Mouse (Mus musculus): Measurements from ENCODE around the gene Ly6g6e.
A peak's percentile ranks its signal among the peaks of the same experiment; 100 is the strongest.
"Not testable (repeated sequence)": the region's sequence is repeated elsewhere in the genome, so short reads cannot be mapped to it uniquely, and the experiment has no call there.

The Ly6g6e gene

DNA sequence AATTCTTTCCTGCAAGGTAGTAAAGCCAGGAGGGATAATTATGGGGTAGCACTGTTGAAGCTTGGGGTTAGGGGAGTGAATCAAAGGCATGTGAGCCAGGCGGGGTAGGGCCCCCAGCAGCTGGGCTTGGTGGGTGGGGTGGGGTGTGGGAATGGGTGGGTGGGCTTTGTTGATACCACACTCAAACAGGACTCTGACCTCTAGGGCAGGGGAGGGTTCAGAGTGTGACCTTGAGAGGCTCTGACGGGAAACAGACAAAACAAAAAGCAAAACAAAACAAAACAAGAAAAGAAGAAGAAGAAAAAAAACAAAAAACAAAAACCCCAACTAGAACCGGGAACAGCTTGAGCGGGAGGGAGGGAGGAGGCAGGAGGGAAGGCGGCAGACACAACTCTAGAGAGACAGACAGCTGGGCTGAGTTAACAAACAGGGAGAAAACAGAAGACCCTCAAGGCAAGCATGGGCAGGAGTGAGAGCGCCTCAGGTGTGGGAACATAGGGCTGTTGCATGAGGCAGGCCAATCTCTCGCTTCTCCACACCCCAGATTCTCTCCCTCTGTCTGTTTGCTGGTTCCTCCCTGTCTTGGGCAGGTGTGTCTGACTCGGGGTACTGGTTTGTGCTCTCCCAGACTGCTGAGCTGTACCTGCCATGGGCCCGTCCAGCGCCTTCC lies at the start of gene Ly6g6e:
Gene Ly6g6e (plus strand): TSS at position 396 of the 670 bp plus-strand sequence.
- ATAC-seq (ENCODE audit: low TSS enrichment) = no peak

DNA sequence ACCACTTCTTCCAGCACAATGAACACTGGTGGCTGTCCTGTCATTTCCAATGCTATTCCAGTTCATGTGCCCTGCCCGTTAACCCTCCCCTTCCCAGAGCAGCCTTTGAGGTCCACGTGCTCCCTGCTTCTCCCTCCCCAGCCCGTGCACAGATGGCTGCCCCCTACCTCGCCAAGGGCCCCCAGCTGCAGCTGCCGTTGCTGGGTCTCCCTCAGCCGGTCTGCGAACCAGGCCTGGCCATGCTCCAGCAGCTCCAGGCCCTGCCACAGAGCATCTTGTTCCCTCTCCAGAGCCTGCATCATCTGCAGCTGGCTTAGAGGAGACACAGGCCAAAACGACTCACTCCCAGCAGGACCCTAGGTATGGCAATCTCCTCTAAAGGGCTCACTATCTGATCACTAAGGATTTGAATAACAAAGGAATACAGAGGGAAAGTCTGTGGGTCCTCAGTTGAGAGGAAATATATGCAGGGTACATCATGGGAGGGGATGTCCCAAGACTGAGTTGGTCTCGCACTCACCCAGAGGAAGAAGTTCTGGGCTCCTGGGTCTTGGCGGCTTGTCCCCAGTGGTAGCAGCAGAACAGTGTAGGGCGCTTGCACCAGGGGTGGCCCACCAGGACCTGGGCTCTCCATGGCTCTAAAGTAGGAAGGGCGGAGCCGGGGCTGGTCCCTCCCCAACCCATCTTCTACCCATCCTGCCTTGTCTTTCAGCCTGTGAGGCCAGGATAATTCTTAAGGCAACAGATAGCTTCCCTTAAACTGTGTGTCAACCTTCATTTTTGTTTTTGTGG lies 49.2 kb upstream of the Ly6g6e start, which contains the start of gene Sapcd1:
Gene Sapcd1 (minus strand): TSS at position 740 of the 792 bp plus-strand sequence.
- ATAC-seq (ENCODE audit: low TSS enrichment) = peak; percentile 62; the same call in 1 of the 2 replicates

DNA sequence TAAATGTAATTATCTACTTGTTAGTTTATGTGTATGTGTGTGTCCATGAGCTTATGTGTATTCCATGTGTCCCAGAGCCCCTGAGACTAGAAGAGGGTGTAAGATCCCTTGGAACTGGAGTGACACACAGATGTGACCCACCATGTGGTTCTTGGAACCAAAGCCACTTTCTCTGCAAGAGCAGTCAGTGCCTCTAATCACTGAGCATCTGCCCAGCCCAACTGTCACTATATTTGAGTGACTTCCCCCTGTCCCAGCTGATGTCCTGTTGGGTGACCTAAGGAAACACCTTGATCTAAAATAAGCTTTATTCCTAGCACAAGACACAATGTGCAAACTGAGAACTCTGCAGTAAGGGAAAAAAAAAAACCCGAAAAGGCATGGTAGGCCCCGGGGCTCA lies 48.4 kb upstream of the Ly6g6e start:
- no peak for ATAC-seq (ENCODE audit: low TSS enrichment)

DNA sequence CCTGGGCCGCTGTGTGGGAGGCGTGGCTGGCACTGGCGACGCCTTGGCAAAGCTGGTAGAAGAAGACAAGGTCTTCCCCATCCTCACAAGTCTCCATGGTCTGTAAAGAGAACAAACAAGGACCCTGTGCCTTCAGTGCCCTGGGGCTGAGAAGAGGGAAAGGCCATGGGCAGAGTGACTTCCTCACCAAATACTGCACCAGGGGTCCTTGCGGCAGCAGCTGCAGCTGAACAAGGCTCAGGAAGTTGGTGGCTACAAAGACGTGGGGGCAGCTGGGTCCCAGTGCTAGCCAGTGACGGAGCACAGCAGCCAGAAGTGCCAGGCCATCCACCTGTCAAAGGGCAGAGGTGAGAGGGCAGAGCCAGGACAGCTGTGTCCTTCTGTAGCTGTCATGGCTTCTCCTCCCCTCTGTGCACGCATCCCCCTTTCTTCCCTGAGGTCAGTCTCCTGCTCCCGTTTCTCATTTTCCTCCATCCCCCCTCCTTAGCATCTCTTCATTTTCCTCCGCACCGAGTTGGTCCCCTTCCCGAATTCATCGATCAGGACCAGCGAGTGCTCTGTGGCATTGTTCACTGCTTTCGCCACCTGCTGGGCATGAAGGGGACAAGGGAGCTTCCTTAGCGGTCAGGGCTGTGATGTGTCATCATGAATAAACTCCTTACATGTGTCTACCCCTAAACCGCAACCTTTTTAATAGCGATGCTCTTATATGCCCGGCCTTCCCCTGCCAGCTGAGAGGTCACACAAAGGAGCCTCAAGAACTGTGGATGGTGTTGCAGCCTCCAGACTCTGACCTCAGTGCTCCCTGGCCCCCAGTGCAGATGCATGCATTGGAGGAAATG lies 46.8 kb upstream of the Ly6g6e start:
- ATAC-seq (ENCODE audit: low TSS enrichment) = no peak

DNA sequence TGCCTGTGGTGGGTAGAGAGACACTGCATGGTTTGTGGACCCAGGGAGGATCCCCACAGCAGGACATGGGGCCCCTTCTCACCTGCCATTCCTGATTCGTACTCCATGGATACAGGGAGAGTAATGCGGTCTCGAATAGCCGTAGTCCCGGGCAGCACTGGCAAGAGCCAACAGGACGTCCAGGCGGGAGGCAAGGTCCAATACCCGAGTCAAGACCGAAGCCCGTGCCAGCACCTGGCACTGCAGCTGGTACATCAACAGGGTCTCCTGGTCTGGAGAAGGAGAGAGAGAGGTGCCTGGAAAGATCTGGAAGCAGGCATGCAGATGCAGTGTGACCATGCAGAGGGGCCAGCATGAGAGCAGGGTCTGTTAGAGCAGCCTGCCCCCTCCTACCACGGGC lies 45.4 kb upstream of the Ly6g6e start:
- no peak for ATAC-seq (ENCODE audit: low TSS enrichment)

DNA sequence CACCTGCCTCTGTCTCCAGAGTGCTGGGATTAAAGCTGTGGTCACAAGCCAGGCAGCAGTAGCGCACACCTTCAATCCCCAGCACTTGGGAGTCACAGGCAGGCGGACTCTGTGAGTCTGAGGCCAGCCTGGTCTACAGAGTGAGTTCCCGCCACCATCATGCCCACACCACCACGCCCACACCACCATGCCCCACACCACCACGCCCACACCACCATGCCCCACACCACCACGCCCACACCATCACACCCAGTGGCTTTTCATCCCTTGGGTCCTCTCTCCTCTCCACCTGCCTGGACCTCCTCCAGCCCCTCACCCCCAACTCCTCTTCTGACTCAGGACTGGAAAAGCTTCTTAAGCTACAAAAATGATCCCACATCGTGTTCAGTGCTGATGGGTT lies 44.8 kb upstream of the Ly6g6e start:
- no peak for ATAC-seq (ENCODE audit: low TSS enrichment)

DNA sequence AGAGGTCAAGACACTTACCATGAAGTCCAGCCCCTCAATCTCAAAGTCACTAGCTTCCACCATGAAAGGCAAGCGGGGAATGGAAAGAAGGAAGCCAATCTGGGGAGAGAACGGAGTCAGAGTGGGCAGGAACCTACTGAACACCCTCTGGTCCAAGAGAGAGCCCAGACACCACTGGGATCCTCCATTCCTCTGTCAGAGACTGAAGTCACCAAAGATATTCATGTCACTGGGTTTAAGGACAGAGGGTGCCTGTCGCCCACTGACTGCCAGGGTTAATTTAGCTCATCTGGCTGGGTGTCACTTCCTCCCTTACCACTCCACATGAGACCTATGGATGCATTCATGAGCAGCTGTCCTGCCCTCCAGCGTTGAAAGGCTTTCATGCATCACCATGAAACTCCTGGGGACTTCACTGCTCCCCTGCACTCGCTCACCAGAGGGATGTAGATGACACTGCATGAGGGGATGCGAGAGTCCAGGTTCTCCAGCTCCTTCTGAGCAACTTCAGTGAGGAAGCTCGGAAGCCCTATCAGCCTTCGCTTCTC lies 44.3 kb upstream of the Ly6g6e start:
- ATAC-seq (ENCODE audit: low TSS enrichment) = no peak

DNA sequence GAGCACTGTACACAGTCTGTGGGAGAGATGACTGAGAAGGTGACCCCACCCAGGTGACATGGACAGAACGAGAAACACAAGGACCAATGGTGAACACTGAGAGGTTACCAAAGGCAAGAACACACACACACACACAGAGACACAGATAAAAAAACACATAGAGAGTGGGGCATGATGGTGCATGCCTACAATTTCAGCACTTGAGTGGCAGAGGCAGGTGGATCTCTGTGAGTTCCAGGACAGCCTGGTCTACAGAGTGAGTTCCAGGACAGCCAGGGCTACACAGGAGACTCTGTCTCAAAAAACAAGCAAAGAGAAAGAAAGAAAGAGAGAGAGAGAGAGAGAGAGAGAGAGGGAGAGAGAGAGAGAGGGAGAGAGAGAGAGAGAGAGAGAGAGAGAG lies 43.0 kb upstream of the Ly6g6e start:
- not testable (repeated sequence) for ATAC-seq (ENCODE audit: low TSS enrichment)

DNA sequence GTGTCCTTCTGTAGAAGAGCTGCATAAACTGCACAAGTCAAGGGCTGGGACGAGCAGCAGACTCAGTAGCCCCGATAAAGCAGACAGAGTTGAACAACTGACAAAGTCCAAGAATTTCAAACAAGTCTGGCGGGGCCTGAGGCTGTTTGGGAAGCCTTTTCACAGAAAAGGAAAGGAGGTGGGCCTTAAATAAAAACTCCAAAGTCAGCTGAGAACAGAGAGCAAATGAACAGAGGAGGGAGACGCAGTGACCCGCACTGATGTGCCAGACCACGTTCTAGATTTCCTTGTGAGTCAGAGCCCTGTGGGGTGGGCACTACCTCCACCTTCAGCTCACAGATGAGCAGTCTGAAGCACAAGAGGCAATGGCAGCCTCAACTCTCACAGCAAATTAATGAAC lies 41.8 kb upstream of the Ly6g6e start:
- ATAC-seq (ENCODE audit: low TSS enrichment) = no peak

DNA sequence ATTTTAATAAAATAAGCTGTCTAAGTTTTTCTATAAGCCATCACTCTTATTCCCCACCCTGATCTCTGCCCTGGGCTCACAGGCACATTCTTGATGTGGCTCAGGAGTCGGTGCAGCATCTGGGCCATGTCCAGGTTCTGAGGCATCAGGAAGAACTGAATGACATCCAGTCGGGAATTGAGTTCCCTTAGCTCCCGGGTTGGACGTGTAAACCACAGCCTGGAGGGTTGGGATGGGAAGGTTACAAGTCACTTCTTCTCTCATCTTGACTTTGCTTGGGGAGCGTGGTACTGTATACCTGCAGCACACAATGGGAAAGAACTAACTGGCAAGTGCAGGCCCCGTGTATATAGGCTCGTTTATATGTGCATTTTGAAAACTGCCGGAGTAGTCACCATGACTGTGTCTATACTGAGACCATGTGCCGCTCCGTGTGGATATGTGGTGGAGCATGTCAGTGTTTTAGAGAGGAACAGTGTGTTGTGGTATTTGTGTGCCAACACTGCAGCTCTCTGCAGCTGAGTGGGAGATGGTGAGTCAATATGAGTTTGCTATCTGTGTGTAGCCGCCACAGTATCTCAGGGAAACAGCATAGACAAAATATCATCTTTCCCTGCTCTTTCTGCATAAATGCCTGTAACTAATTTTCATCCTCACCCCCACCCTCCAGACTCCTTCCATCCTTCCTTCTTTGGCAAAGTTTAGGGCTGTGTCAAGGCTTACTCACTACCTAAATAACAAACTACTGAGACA lies 37.4 kb upstream of the Ly6g6e start:
- peak; percentile 85; the same call in 1 of the 2 replicates for ATAC-seq (ENCODE audit: low TSS enrichment)

DNA sequence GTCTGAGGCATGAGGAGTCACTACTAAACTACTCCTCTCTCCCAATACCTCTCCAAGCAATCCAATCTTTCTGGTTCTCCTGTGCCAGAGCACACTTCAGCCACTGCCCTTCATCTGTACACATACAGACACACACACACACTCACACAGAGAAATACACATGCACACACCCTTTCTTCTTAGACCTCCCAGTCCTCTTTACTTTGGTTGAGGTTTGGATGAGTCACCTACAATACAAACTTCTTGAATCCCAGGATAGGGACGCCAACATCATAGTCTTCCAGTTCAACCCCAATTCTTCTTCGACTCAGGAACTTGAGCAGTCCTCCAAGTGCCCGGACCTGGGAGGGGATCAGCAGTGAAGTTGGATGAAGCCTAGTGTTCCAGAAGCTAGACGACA lies 32.9 kb upstream of the Ly6g6e start:
- ATAC-seq (ENCODE audit: low TSS enrichment) = no peak

DNA sequence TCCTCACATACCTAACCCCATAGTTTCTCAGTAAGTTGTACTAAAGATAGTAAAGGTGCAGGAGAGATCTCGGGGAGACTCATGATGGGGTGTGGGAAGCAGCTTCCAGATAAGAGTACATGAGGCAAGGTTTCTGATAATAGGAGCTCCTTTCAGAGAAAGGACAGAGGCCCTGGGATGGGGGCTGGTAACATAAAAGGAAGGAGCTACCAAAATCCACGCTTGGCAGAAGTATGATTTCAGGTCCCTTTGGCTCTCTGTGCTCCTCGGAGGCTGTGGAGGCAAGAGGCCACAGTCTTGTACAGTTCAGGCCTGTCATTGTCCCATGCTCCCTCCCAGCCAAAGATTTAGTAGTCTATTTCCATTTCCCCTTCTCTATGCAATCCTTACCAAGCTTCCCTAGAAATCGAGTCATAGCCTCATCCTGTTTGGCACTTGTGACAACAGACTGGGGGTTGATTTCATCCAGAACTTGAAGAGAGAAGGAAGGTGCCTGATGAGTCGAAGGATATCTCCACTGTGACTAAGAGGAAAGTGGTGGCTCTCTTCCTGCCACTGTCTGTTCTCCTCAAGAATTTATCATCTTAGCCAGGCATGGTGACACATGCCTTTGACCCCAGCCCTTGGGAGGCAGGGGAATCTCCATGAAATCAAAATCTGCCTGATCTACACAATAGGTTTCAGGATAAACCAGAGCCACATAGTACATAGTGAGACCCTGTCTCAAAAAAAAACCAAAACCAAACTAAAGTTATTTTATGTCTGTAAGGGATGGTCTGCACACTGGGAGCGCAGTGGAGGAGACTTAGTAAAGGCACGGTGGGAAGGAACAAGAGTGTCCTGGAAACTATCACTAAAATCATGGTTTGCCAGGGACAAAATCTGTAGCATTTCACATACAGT lies 31.5 kb upstream of the Ly6g6e start:
- ATAC-seq (ENCODE audit: low TSS enrichment) = no peak

DNA sequence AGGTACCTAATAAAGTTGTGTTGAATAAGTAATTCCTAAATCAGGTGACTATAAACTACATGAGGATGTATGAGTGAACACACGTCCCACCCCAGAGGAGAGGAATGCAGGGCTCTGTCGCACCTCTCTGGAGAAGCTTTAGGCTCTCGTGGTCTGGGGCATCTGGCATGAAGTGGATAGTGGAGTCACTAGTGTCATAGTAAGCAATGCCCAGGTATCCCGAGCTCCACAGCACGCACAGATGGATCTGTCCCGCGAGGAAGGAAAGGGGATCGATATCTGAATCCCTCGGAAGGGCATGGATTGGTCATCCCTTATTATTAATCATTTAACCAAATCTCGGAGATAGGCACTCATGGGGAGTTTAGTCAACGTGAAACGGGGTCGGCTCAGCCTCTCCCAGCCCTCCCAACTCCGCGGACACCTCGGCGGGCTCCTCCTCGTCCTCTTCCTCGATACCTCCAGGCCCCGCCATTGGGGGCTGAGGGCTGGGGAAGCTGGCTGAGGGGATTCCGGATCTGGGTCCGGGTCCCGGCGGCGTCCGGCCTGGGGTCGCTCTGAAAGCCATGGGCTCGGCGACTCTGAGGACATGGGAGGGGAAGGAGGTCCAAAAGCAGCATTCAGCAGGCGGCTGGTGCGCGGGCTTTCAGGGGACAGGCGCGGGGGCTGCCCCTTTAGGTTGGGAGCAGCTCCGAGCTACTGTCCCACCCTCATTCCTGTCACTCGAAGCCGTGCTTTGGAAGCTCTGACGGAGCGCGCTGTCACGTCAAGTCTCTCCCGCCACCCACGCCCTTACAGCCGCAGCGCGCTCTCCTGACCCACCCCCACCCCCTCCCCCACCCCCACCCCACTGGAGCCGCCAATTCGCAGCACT lies 30.7 kb upstream of the Ly6g6e start:
- ATAC-seq (ENCODE audit: low TSS enrichment) = no peak

DNA sequence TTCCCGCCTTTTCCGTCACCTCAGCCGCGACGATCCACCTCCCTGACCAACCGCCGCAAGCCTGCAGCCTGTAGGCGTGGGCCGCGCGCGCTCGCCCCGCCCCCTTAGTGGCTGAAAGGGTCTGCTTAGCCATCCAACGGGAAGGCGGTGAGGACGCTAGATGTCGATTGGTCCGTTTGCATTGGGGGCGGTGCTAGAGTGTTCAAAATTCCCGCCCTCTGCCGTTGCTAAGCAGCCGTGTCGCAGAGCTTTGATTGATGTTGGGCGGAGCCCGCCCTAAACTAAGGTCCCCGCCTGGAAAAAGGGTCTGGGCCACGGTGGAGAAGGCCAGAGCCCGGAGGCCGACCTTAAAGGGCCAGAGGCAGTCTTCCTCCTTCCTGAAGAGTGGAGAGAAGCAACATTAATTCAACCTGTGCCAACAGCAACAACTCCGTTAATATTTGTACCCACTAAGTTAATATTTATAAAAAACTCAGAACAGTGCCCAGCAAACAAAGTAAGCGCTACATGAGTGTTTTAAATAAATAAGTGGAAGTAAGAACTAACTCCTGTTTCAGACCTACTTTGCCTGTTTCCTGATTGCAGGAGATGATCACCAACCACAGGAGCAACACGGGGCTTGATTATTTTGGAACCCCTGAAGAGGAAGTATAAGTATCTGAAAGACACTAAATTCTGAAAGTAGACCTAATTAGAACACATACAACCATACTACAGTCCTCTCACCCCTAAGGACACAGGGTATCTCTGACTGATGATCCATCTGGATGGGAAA lies 29.8 kb upstream of the Ly6g6e start, which contains the start of gene Msh5:
Gene Msh5 (minus strand): TSS at position 65 of the 775 bp plus-strand sequence.
- ATAC-seq (ENCODE audit: low TSS enrichment) = peak; percentile 97

DNA sequence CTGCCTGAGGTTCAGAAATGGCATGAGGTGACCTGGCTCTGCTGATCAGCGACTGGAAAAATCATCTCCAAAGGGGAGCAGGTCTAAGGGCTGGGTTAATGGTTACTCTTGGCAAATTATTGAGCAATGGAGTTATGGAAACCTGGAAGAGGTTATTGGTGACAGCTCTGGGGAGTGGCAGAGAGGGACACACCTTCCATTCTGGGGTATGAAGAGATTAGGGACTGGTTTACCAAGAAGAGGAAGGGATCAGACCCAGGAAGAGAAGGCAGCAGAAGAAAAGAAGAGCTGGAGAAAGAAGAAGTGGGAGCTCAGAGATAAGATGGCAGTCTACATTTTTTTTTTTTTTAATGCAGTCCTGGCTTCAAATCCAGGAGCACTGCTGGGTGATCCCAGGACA lies 29.0 kb upstream of the Ly6g6e start:
- ATAC-seq (ENCODE audit: low TSS enrichment) = no peak

DNA sequence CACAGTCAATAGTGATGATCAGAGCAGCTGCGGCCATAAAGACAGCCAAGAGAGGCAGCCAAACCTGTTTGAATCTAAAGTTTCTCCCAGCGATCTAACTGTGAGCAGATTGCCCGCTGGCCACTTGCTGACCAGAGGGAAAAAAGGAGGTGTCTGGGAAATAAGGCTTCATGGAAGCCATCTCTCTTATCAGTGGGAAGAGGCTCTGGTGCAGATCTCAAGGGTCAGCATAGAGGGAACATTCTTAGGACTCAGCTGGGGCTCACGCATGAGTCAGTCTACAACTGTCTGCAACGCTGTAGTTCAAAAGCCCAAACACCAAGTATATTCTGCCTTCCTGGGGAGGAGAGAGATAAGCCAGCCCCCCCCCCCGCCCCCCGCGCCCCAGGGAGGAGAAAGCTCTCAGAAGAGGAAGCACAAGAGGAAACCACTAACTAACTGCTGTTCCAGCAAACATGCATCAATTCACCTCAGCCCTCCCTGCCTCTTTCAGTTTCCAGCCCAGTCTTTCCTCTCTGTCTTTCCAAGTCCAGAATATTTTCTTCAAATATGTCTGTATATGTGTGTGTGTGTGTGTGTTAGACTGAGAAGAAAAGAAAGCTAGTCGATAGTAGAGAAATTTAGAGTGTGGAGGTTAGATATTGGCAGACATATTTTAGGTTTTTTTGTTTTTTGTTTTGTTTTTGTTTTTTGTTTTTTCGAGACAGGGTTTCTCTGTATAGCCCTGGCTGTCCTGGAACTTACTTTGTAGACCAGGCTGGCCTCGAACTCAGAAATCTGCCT lies 28.4 kb upstream of the Ly6g6e start:
- no peak for ATAC-seq (ENCODE audit: low TSS enrichment)

DNA sequence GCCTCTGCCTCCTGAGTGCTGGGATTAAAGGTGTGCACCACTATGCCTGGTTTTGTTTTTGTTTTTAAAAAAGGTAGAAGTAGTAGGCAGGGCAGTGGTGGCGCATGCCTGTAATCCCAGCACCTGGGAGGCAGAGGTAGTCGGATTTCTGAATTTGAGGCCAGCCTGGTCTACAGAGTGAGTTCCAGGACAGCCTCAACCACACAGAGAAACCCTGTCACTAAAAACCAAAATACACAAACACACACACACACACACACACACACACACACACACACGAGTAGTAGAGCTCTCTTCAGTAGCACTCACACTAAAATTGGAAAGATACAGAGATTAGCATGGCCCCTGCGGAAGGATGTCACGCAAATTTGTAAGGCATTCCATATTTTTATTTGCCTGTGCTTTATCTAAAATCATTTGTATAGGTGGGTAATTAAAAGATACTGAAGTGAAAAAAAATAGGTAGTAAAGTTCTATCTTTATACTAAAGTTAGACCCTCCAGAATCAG lies 27.7 kb upstream of the Ly6g6e start:
- ATAC-seq (ENCODE audit: low TSS enrichment) = no peak
